29 mouse cellular contexts compared by ENCODE assay signal in genomic region chr1:20685393-20685792, GRCm38 (mm10). TPM values are rescaled to one million over a fixed set of nuclear protein-coding genes. Genes with fewer than 3 reads are reported as not detected.
DNase-seq lines count a peak whose midpoint lies in the region; ATAC-seq and TF ChIP-seq lines count a peak whose summit lies in the region.
"Had no signal": no experiment of that assay in that cellular context is flagged by ENCODE, and none has a peak within 500 bp of the region (broad histone marks: within the 10 kb centered on the region; RNA-seq: fewer than 3 reads in every experiment).

No protein-coding gene starts in this region.

- in situ Hi-C loops in Patski (cut with MboI; ENCODE audit: low pct_unique_long_range_greater_than_20kb): no loop called here

- H3K4me2 ChIP-seq in limb, embryonic 13.5 days (replicated peaks): no peak overlapping the region
- no peak overlapping the region for H3K4me2 ChIP-seq in limb, embryonic 15.5 days
- H3K4me2 ChIP-seq: embryonic facial prominence, embryonic 13.5 days; forebrain, embryonic 12.5 days had no signal

- H3K9me3 ChIP-seq in limb, embryonic 13.5 days: no peaks in the 10 kb centered on the region
- no peaks in the 10 kb centered on the region for H3K9me3 ChIP-seq in limb, embryonic 10.5 days (replicated peaks)
- no peaks in the 10 kb centered on the region for H3K9me3 ChIP-seq in limb, embryonic 15.5 days
- H3K9me3 ChIP-seq: embryonic facial prominence, embryonic 13.5 days; forebrain, embryonic 10.5 days; forebrain, embryonic 12.5 days had no signal

- H3K36me3 ChIP-seq in limb, embryonic 13.5 days: no peaks in the 10 kb centered on the region
- no peaks in the 10 kb centered on the region for H3K36me3 ChIP-seq in limb, embryonic 10.5 days
- H3K36me3 ChIP-seq in limb, embryonic 15.5 days: no peaks in the 10 kb centered on the region
- H3K36me3 ChIP-seq: embryonic facial prominence, embryonic 13.5 days; forebrain, embryonic 10.5 days; forebrain, embryonic 12.5 days had no signal

- no peak overlapping the region for H3K27ac ChIP-seq in limb, embryonic 13.5 days
- no peak overlapping the region for H3K27ac ChIP-seq in limb, embryonic 10.5 days
- H3K27ac ChIP-seq in embryonic fibroblast, embryonic 13.5 days (ENCODE audit: insufficient read depth, low read length): peak overlapping the region; percentile 49
- H3K27ac ChIP-seq in limb, embryonic 15.5 days: no peak overlapping the region
- H3K27ac ChIP-seq: embryonic facial prominence, embryonic 13.5 days; forebrain, embryonic 10.5 days; forebrain, embryonic 12.5 days had no signal

- TF ChIP-seq POLR2A in embryonic fibroblast, embryonic 13.5 days (IDR thresholded peaks at IDR 0.05; ENCODE audit: low read depth, low read length): no peak

- no peaks in the 10 kb centered on the region for H3K27me3 ChIP-seq in limb, embryonic 13.5 days
- no peaks in the 10 kb centered on the region for H3K27me3 ChIP-seq in limb, embryonic 10.5 days (ENCODE audit: low read depth, poor library complexity, severe bottlenecking)
- H3K27me3 ChIP-seq in Patski: no peaks in the 10 kb centered on the region
- H3K27me3 ChIP-seq in limb, embryonic 15.5 days: no peaks in the 10 kb centered on the region
- H3K27me3 ChIP-seq: embryonic facial prominence, embryonic 13.5 days; forebrain, embryonic 12.5 days had no signal

- H3K4me3 ChIP-seq in limb, embryonic 13.5 days: no peak overlapping the region
- no peak overlapping the region for H3K4me3 ChIP-seq in limb, embryonic 10.5 days
- no peak overlapping the region for H3K4me3 ChIP-seq in embryonic fibroblast, embryonic 13.5 days (ENCODE audit: insufficient read depth, low read length)
- H3K4me3 ChIP-seq in limb, embryonic 15.5 days: no peak overlapping the region
- H3K4me3 ChIP-seq: embryonic facial prominence, embryonic 13.5 days; erythroblast, embryonic 14.5 days; forebrain, embryonic 10.5 days; forebrain, embryonic 12.5 days had no signal

- CTCF ChIA-PET in Patski (lab: Charles Lee): interaction anchor here (1.2 kb wide), 1 partner anchor 71 kb away, joined by 3 read pairs; no protein-coding TSS in a partner anchor

- no peaks in the 10 kb centered on the region for H3K4me1 ChIP-seq in limb, embryonic 13.5 days
- H3K4me1 ChIP-seq in limb, embryonic 10.5 days: no peaks in the 10 kb centered on the region
- H3K4me1 ChIP-seq in embryonic fibroblast, embryonic 13.5 days (ENCODE audit: control insufficient read depth, insufficient read depth, low read length): peaks cover 2% of the 10 kb centered on the region; the same call in 1 of the 2 replicates
- H3K4me1 ChIP-seq in limb, embryonic 15.5 days: no peaks in the 10 kb centered on the region
- H3K4me1 ChIP-seq: embryonic facial prominence, embryonic 13.5 days; forebrain, embryonic 10.5 days; forebrain, embryonic 12.5 days had no signal

- no peak for TF ChIP-seq CTCF in Patski (IDR thresholded peaks at IDR 0.05)
- TF ChIP-seq CTCF in embryonic fibroblast, embryonic 13.5 days (IDR thresholded peaks at IDR 0.05; ENCODE audit: borderline replicate concordance, insufficient read depth, low read length): no peak

- 91% methylated on average over 2 of the region's 2 CpGs for WGBS in limb, embryonic 13.5 days
- 94% methylated on average over 2 of the region's 2 CpGs for WGBS in limb, embryonic 10.5 days
- WGBS in limb, embryonic 15.5 days: 78% methylated on average over 2 of the region's 2 CpGs

- POLR2A ChIA-PET in Patski (lab: Charles Lee): no interaction called here

- ATAC-seq in limb, embryonic 13.5 days (ENCODE audit: low FRiP score, low read depth): peak; percentile 11; the same call in 1 of the 2 replicates
- ATAC-seq in Patski: peak; percentile 8
- 0 out of 2 replicates have a peak, but pooled peaks have one; percentile 42 for ATAC-seq in limb, embryonic 15.5 days (ENCODE audit: insufficient number of reproducible peaks, low FRiP score, low TSS enrichment, low read depth)
- ATAC-seq: activated CD4-positive, CD25-positive, alpha-beta regulatory T cell, adult 4 months; forebrain, embryonic 14.5 days; forebrain, embryonic 16.5 days had no signal

- H3K9ac ChIP-seq in limb, embryonic 13.5 days: no peak overlapping the region
- no peak overlapping the region for H3K9ac ChIP-seq in limb, embryonic 15.5 days
- H3K9ac ChIP-seq: embryonic facial prominence, embryonic 13.5 days; forebrain, embryonic 12.5 days had no signal

- DNase-seq in limb, embryonic 10.5 days (ENCODE audit: low spot score): no peak
- no peak for DNase-seq in Patski (ENCODE audit: low read depth, low spot score)
- DNase-seq in urinary bladder, postnatal 14 days (ENCODE audit: low spot score): no peak
- no peak for DNase-seq in heart, adult 9 months (ENCODE audit: low spot score in 2 of 2)
- DNase-seq in heart, adult 18-20 months: no peak
- DNase-seq: adrenal gland, adult 8-10 months; adrenal gland, postnatal 14 days; adrenal gland, postnatal 36 days; cerebellum, adult 11-12 months; cerebellum, adult 2 months; cerebellum, adult 9-10 months; cerebellum, postnatal 10 days; cerebellum, postnatal 25 days had no signal

RNA-seq across cellular contexts. Expression of gene Il17a, which starts 45.3 kb away (rescaled TPM):
- polyA plus RNA-seq in limb, embryonic 13.5 days (2015; fragmentation: Nextera tagmentation; extraction: Ambion mirVana): not detected in 2 replicates
- polyA plus RNA-seq in limb, embryonic 10.5 days (2016; fragmentation: Nextera tagmentation; extraction: Ambion mirVana): not detected in 2 replicates
- not detected for polyA plus RNA-seq in Patski (2021)
- not detected in 2 replicates for polyA plus RNA-seq in embryonic fibroblast, embryonic 13.5 days (2011; ENCODE audit: insufficient read length, low read depth, missing spikeins)
- polyA plus RNA-seq in limb, embryonic 15.5 days (2015; fragmentation: Nextera tagmentation; extraction: Ambion mirVana): not detected in 2 replicates
- not detected for total RNA-seq in heart, adult 18-20 months (2021)
- total RNA-seq: adrenal gland, adult 18-20 months; adrenal gland, adult 8-10 months; adrenal gland, postnatal 14 days; adrenal gland, postnatal 36 days; ES-E14; MEL had no signal
- polyA plus RNA-seq: activated CD4-positive, CD25-positive, alpha-beta regulatory T cell, adult 4 months; C2C12; cerebellum, adult 2 months; cortical plate, adult 2 months; embryonic facial prominence, embryonic 11.5 days; embryonic facial prominence, embryonic 13.5 days; erythroblast, embryonic 14.5 days; forebrain, embryonic 10.5 days; forebrain, embryonic 12.5 days; forebrain, embryonic 14.5 days; forebrain, embryonic 16.5 days had no signal
